Mouse (Mus musculus) intestine, embryonic 14.5 days (tissue): ENCODE data around the gene Yif1b. TPM values are rescaled to one million over a fixed set of nuclear protein-coding genes. Genes with fewer than 3 reads are reported as not detected.

Experiments used
- ATAC-seq: fragments of 200-750 bp; cut with Nextera tagmentation; replicated peaks from 2 replicates; pipeline ENCODE4 v1.8.0; 2017; ENCODE audit warnings: low read depth, moderate number of reproducible peaks, moderate TSS enrichment, moderate library complexity; ENCODE audit not compliant: low FRiP score, low TSS enrichment
- DNase-seq: peaks from one replicate; pipeline ENCODE4 v3.0.0-alpha.2; 2018; ENCODE audit warnings: low spot score
- H3K27ac ChIP-seq: fragments of 300-500 bp; sonication (generic); 2 replicates; pipeline ENCODE4 v1.5.1; 2014; ENCODE audit warnings: low read depth, mild to moderate bottlenecking, control low read depth
- H3K27me3 ChIP-seq: fragments of 300-500 bp; sonication (generic); replicated peaks from 2 replicates; pipeline ENCODE4 v1.6.1; 2014; ENCODE audit warnings: low read length, control low read depth; ENCODE audit not compliant: control insufficient read depth, insufficient read depth
- H3K36me3 ChIP-seq: fragments of 300-500 bp; sonication (generic); 2 replicates; pipeline ENCODE4 v1.6.1; 2014; ENCODE audit warnings: low read length, control low read depth; ENCODE audit not compliant: control insufficient read depth, insufficient read depth
- H3K4me1 ChIP-seq: fragments of 300-500 bp; sonication (generic); replicated peaks from 2 replicates; pipeline ENCODE4 v1.6.1; 2014; ENCODE audit warnings: low read length, control low read depth, mixed read lengths; ENCODE audit not compliant: control insufficient read depth, insufficient read depth
- H3K4me2 ChIP-seq: fragments of 300-500 bp; sonication (generic); 2 replicates; pipeline ENCODE4 v1.6.1; 2014; ENCODE audit warnings: low read length
- H3K4me3 ChIP-seq: fragments of 300-500 bp; sonication (generic); 2 replicates; pipeline ENCODE4 v1.5.1; 2014; ENCODE audit warnings: low read depth, low read length, control low read depth, mixed read lengths
- H3K9ac ChIP-seq: fragments of 300-500 bp; sonication (generic); 2 replicates; pipeline ENCODE4 v1.6.1; 2014; ENCODE audit warnings: mild to moderate bottlenecking, low read length
- H3K9me3 ChIP-seq: fragments of 300-500 bp; sonication (generic); 2 replicates; pipeline ENCODE4 v1.6.1; 2016; ENCODE audit warnings: low read length, control low read depth; ENCODE audit not compliant: control insufficient read depth
- WGBS: fragments of 180-500 bp; shearing (Covaris S2); extraction: QIAGEN DNeasy Blood & Tissue Kit; methylation state at CpG from one replicate; pipeline ENCODE4 v1.1.7; 2014; 5-methylcytosine and 5-hydroxymethylcytosine counted together
- polyA plus RNA-seq: library from polyadenylated mRNA; unstranded; fragments of >200 nt; fragmentation: Nextera tagmentation; extraction: Ambion mirVana; gene quantifications from 2 replicates; pipeline ENCODE4 v1.2.1, GENCODE M21; 2014

Yif1b gene
- polyA plus RNA-seq, 1 experiment from 2014 or later, result 94.3 TPM

DNA sequence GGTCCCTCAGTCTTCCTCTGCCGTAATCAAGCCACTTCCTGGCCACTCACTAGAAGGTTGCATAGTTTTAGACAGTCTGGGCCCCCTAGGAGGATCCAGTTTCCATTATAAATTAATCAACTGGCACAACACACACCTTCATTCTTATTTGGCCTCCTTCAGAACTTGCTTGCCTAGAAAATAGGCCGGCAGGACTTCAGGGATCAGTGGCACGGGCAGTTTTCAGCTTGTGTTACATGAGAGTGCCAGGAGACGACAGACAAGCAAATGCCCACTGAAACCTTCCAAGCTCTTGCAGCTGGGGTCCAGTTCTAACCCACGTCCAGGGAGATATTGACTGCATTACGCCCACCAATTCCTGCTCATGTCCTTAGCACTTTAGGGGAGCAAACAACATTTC lies 24.0 kb downstream of the Yif1b start:
- no peaks in the 10 kb centered on the region for H3K27me3 ChIP-seq
- WGBS, result 76% methylated on average over 6 of the region's 6 CpGs
- no peak for ATAC-seq
- no peak for DNase-seq
- H3K4me3 ChIP-seq, result no peak overlapping the region
- no peak overlapping the region for H3K27ac ChIP-seq
- no peaks in the 10 kb centered on the region for H3K9me3 ChIP-seq
- H3K4me1 ChIP-seq, result peaks cover 11% of the 10 kb centered on the region
- H3K9ac ChIP-seq, result no peak overlapping the region
- H3K36me3 ChIP-seq, result 0 out of 2 replicates have a peak, but pooled peaks cover 13% of the 10 kb centered on the region
- no peak overlapping the region for H3K4me2 ChIP-seq

DNA sequence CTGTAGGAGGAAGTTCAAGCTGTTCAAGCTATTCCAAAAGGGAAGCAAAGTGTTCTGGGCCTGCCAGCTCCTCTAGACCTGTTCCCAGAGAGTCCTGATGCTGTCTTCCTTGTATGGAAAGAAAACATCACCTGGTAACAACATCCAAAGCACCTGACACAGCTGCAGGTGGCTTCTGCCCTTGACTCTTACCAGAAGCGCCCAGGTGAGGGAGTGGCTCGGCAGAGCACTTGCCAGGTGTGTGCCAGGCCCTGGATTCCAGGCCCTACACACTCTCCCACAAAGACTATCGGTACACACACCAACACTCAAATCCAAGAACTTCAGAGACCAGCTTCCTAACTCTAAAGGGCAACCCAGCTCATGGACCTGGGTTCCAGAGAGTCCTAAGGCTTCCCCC lies 25.7 kb downstream of the Yif1b start:
- Histone ChIP-seq H3K4me2 (no peak overlapping the region), H3K4me1 (0 out of 2 replicates have a peak, but pooled peaks cover 5% of the 10 kb centered on the region), H3K27ac (no peak overlapping the region), H3K36me3 (0 out of 2 replicates have a peak, but pooled peaks cover 9% of the 10 kb centered on the region), H3K4me3 (no peak overlapping the region), H3K27me3 (no peaks in the 10 kb centered on the region), H3K9me3 (no peaks in the 10 kb centered on the region), H3K9ac (no peak overlapping the region)
- DNase-seq (no peak), ATAC-seq (no peak)
- WGBS, result 88% methylated on average over 3 of the region's 3 CpGs

DNA sequence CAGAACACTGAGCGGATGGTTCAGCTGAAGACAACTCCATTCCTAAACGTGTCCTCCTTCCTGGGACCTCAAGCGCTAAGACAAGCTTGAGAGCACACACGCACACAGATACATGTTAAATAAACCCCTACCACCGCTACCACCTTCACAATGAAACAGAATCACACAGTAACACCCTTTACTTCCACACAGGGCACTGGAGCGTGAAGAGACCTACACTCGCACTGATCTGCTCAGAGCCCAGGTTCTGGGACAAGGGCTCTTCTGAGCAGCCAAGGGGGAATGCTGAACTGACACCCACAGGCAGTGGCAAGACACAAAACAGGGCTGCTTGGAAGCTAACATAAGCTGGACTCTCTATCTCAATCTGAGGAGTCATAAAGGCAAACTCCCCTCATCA lies 27.5 kb downstream of the Yif1b start:
- Histone ChIP-seq H3K27ac (no peak overlapping the region), H3K9me3 (no peaks in the 10 kb centered on the region), H3K9ac (no peak overlapping the region), H3K4me3 (no peak overlapping the region), H3K36me3 (no peaks in the 10 kb centered on the region), H3K4me2 (no peak overlapping the region), H3K27me3 (no peaks in the 10 kb centered on the region), H3K4me1 (0 out of 2 replicates have a peak, but pooled peaks cover 5% of the 10 kb centered on the region)
- 74% methylated on average over 7 of the region's 7 CpGs for WGBS
- no peak for DNase-seq
- no peak for ATAC-seq

DNA sequence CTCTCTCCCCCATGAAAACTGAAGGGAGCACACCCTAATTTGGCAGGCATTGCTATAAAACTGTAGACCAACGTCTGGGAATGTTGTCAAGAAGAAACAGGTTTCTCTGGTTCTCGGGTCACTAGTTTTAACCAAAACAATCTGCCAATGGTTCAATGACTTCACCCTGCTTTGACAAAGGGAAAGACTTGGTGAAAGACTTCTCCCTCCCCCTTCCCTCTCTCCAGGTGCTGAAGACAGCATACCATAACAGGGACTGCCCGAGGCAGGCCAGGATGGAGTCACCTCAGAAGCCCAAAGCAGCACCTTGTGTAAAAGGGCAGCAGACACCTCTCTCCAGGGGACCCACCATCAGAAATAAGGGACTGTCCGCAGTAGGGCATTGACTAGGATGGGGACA lies 28.8 kb downstream of the Yif1b start:
- H3K9me3 ChIP-seq, result no peaks in the 10 kb centered on the region
- peaks cover 8% of the 10 kb centered on the region for H3K4me1 ChIP-seq
- DNase-seq (no peak), ATAC-seq (no peak)
- WGBS, result 60% methylated on average over 4 of the region's 4 CpGs
- no peak overlapping the region for H3K4me2 ChIP-seq
- H3K27me3 ChIP-seq, result no peaks in the 10 kb centered on the region
- H3K4me3 ChIP-seq, result no peak overlapping the region
- H3K27ac ChIP-seq, result no peak overlapping the region
- H3K9ac ChIP-seq, result no peak overlapping the region
- no peaks in the 10 kb centered on the region for H3K36me3 ChIP-seq

DNA sequence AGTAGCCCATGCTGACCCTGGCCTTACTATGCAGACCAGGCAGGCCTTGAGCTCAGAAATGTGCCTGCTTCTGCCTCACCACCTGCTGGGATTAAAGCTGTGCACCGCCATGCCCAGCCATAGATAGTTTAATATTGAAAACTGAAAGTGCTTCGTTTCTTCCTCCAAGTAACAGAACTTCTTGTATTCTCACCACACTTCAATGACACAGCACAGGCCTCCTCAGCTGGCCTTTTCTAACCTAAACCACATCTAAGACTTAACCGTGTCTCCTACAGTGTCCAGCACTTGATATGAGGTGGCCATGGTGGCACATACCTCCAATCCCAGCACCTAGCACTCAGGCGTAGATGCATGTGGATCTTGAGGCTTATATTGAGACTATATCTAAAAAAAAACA lies 32.3 kb downstream of the Yif1b start:
- Histone ChIP-seq H3K4me3 (no peak overlapping the region), H3K4me1 (peaks cover 10% of the 10 kb centered on the region), H3K4me2 (no peak overlapping the region), H3K9me3 (no peaks in the 10 kb centered on the region), H3K27me3 (no peaks in the 10 kb centered on the region), H3K36me3 (no peaks in the 10 kb centered on the region), H3K9ac (no peak overlapping the region), H3K27ac (no peak overlapping the region)
- no peak for DNase-seq
- WGBS, result 80% methylated on average over 4 of the region's 4 CpGs
- ATAC-seq, result no peak

DNA sequence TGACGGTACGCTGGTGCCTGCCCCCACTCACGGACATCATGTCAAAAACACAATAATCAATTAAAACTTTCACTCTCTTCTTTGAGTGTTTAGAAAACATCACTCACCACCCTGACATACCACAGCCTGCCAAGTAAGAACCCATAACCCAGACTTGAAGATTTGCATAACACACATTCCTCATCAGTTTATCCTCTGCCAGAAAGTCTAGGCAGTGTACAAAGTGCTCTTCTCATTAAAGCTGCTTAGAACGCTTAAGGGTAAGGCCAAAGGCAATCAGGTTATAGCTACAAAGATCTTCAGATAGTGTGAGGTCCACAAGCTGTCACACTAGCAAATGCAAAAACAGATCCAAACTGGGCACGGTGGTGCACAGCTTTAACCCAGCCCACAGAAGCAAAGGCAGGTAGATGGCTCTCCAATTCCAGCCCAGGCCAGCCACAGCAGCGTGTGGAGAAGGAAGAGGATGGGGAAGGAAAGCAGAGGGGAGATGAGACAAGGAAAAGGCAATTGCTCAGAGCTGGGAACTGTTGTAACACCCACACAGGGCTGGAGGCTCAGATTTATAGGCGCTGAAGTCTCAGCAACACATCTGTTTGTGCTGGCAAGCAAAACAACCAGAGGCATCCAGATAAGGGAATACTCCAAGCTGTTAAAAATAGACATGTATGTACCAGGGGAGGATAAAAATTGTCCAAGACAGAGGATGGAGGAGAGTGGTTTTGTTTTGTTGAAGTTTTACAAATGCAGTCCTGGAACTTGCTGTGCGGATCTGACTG lies 33.7 kb downstream of the Yif1b start:
- Histone ChIP-seq H3K9me3 (no peaks in the 10 kb centered on the region), H3K27me3 (no peaks in the 10 kb centered on the region), H3K36me3 (no peaks in the 10 kb centered on the region), H3K9ac (no peak overlapping the region), H3K4me2 (no peak overlapping the region), H3K27ac (no peak overlapping the region), H3K4me1 (peaks cover 5% of the 10 kb centered on the region), H3K4me3 (no peak overlapping the region)
- ATAC-seq (no peak), DNase-seq (no peak)
- WGBS, result 48% methylated on average over 8 of the region's 8 CpGs

DNA sequence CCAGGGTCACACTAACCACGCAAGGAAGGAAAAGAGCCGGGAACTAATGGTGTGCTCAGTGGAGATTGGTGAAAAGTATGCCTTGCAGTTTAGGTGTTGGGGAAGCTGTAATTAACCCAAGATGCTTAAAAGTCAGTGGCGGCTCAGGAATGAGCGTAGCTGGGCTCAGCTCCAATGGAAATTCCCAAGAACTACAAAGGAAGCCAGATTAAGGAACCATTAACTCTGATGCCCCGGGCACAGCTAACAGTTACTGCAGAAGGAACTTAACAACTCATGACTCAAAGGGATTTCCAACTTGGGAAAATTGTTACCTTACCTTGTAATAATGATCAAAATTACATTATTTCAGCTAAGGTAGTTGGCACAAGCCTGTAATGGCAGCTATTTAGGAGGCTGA lies 38.6 kb downstream of the Yif1b start:
- no peak overlapping the region for H3K4me3 ChIP-seq
- H3K4me1 ChIP-seq, result peaks cover 10% of the 10 kb centered on the region
- peaks cover 6% of the 10 kb centered on the region; the same call in 1 of the 2 replicates for H3K27me3 ChIP-seq
- ATAC-seq (no peak), DNase-seq (no peak)
- no peak overlapping the region for H3K27ac ChIP-seq
- H3K36me3 ChIP-seq, result no peaks in the 10 kb centered on the region
- no peaks in the 10 kb centered on the region for H3K9me3 ChIP-seq
- H3K4me2 ChIP-seq, result no peak overlapping the region
- 78% methylated on average over 5 of the region's 5 CpGs for WGBS
- H3K9ac ChIP-seq, result no peak overlapping the region

DNA sequence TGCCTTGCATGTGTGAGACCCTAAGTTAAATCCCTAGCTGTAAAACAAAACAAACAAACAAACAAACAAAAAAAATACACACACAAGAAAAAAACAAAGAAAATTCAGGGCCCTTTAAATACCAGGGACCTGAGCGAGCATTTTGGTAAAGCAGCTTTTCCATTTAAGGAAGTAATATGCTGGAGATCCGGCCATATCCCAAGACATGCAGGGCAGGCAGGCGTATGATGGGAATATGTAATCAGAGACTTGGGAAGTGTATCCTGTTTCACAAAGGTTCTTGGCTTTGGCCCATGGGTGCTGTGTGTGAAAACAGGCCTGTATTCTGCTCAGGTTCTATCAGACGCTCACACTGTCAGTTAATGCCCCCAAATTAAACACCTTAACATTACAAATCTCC lies 39.4 kb downstream of the Yif1b start:
- no peak overlapping the region for H3K4me3 ChIP-seq
- no peaks in the 10 kb centered on the region for H3K9me3 ChIP-seq
- no peaks in the 10 kb centered on the region for H3K36me3 ChIP-seq
- H3K27ac ChIP-seq, result no peak overlapping the region
- 71% methylated on average over 4 of the region's 4 CpGs for WGBS
- no peak overlapping the region for H3K4me2 ChIP-seq
- peaks cover 8% of the 10 kb centered on the region; the same call in 1 of the 2 replicates for H3K4me1 ChIP-seq
- ATAC-seq (no peak), DNase-seq (no peak)
- peaks cover 6% of the 10 kb centered on the region for H3K27me3 ChIP-seq
- no peak overlapping the region for H3K9ac ChIP-seq

DNA sequence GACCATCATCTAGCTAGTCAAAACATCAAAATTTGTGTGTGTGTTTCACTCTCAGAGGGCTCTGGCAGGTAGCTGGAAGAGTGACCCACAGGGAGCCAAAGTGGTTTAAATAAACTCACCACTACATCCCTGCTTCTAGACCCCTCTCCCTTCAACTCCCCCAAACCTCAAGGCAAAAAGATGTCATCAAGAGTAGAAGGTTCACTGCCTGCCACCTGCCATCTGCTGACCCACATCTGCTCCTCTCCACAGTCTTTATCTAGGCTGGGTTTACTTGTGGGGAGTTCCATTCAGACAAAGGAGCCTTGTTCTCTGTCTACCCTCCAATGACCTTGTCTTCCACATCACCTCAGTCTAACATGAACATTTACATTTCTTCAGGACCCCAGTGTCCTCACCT lies 41.1 kb downstream of the Yif1b start:
- Histone ChIP-seq H3K9me3 (no peaks in the 10 kb centered on the region), H3K4me3 (0 out of 2 replicates have a peak overlapping the region, but pooled peaks have one; percentile 53), H3K36me3 (no peaks in the 10 kb centered on the region), H3K4me2 (peak overlapping the region; percentile 88), H3K27ac (peak overlapping the region; percentile 39; the same call in 1 of the 2 replicates), H3K4me1 (peaks cover 8% of the 10 kb centered on the region; the same call in 1 of the 2 replicates), H3K9ac (no peak overlapping the region), H3K27me3 (peaks cover 8% of the 10 kb centered on the region)
- ATAC-seq (no peak), DNase-seq (no peak)
